In genomic region chr9:86571540-86572135, GRCm38 (mm10) we compare ENCODE assay signal across 8 mouse cellular contexts. TPM values are rescaled to one million over a fixed set of nuclear protein-coding genes. Genes with fewer than 3 reads are reported as not detected.
DNase-seq lines count a peak whose midpoint lies in the region; ATAC-seq lines count a peak whose summit lies in the region.

Gene Pgm3, minus strand, starts transcription at chr9:86571842.
Gene Rwdd2a, plus strand, starts transcription at chr9:86571991.

- ATAC-seq in embryonic facial prominence, embryonic 14.5 days (ENCODE audit: low read depth), result peak; percentile 98
- peak; percentile 98 for ATAC-seq in kidney, embryonic 14.5 days (ENCODE audit: low FRiP score, low TSS enrichment)
- ATAC-seq in limb, embryonic 15.5 days (ENCODE audit: insufficient number of reproducible peaks, low FRiP score, low TSS enrichment, low read depth), result peak; percentile 96

- H3K9me3 ChIP-seq in embryonic facial prominence, embryonic 14.5 days (ENCODE audit: control insufficient read depth, low read length), result no peaks in the 10 kb centered on the region
- H3K9me3 ChIP-seq in kidney, embryonic 14.5 days (ENCODE audit: control insufficient read depth, low read length), result no peaks in the 10 kb centered on the region
- H3K9me3 ChIP-seq in limb, embryonic 15.5 days, result no peaks in the 10 kb centered on the region

- peaks cover 28% of the 10 kb centered on the region for H3K36me3 ChIP-seq in embryonic facial prominence, embryonic 14.5 days (ENCODE audit: control insufficient read depth, insufficient read depth, low read length)
- H3K36me3 ChIP-seq in kidney, embryonic 14.5 days (ENCODE audit: control insufficient read depth, insufficient read depth, low read length), result peaks cover 23% of the 10 kb centered on the region
- peaks cover 26% of the 10 kb centered on the region for H3K36me3 ChIP-seq in limb, embryonic 15.5 days

- peak within 1 kb of the TSS; percentile 99 for H3K4me2 ChIP-seq in embryonic facial prominence, embryonic 14.5 days (ENCODE audit: low read depth, low read length)
- peak within 1 kb of the TSS; percentile 100 for H3K4me2 ChIP-seq in kidney, embryonic 14.5 days (replicated peaks; ENCODE audit: low read depth, low read length)
- H3K4me2 ChIP-seq in limb, embryonic 15.5 days, result peak within 1 kb of the TSS; percentile 99

- peak; percentile 87 for DNase-seq in 3T3-L1 (ENCODE audit: low read depth, low spot score)
- peak; percentile 92 to 96 for DNase-seq in adrenal gland, postnatal 4 days (ENCODE audit: low spot score in 2 of 2)
- peak; percentile 97 for DNase-seq in embryonic facial prominence, embryonic 14.5 days (ENCODE audit: low spot score)
- DNase-seq in heart, adult 9 months (ENCODE audit: low spot score in 2 of 2), result peak; percentile 93 to 94
- peak; percentile 75 to 92 for DNase-seq in monocyte, adult 2 months (ENCODE audit: low read depth in 1 of 2, low spot score in 2 of 2)
- peak; percentile 94 to 95 for DNase-seq in spleen, postnatal 36 days (ENCODE audit: low spot score in 2 of 2)

- no peaks in the 10 kb centered on the region for H3K27me3 ChIP-seq in embryonic facial prominence, embryonic 14.5 days (replicated peaks; ENCODE audit: control insufficient read depth, insufficient read depth, low read length)
- H3K27me3 ChIP-seq in kidney, embryonic 14.5 days (ENCODE audit: control insufficient read depth, insufficient read depth, low read length), result no peaks in the 10 kb centered on the region
- no peaks in the 10 kb centered on the region for H3K27me3 ChIP-seq in limb, embryonic 15.5 days

- under 1% methylated on average over 47 of the region's 59 CpGs for WGBS in embryonic facial prominence, embryonic 14.5 days
- under 1% methylated on average over 59 of the region's 59 CpGs for WGBS in kidney, embryonic 14.5 days
- 0% methylated on average over 57 of the region's 59 CpGs for WGBS in limb, embryonic 15.5 days

- peak within 1 kb of the TSS; percentile 82 for H3K9ac ChIP-seq in embryonic facial prominence, embryonic 14.5 days (ENCODE audit: low read depth, low read length)
- peak within 1 kb of the TSS; percentile 81 for H3K9ac ChIP-seq in kidney, embryonic 14.5 days (ENCODE audit: low read depth, low read length)
- H3K9ac ChIP-seq in limb, embryonic 15.5 days, result peak within 1 kb of the TSS; percentile 63

- H3K27ac ChIP-seq in embryonic facial prominence, embryonic 14.5 days (replicated peaks; ENCODE audit: low read depth, low read length), result peak within 1 kb of the TSS; percentile 79
- peak within 1 kb of the TSS; percentile 62; the same call in 1 of the 2 replicates for H3K27ac ChIP-seq in kidney, embryonic 14.5 days (ENCODE audit: low read depth, low read length)
- peak within 1 kb of the TSS; percentile 81 for H3K27ac ChIP-seq in limb, embryonic 15.5 days

- H3K4me1 ChIP-seq in embryonic facial prominence, embryonic 14.5 days (ENCODE audit: control insufficient read depth, insufficient read depth, low read length), result peaks cover 15% of the 10 kb centered on the region
- H3K4me1 ChIP-seq in kidney, embryonic 14.5 days (ENCODE audit: control insufficient read depth, insufficient read depth, low read length), result peaks cover 8% of the 10 kb centered on the region; the same call in 1 of the 2 replicates
- H3K4me1 ChIP-seq in limb, embryonic 15.5 days, result peaks cover 20% of the 10 kb centered on the region

- peak within 1 kb of the TSS; percentile 81 for H3K4me3 ChIP-seq in embryonic facial prominence, embryonic 14.5 days (ENCODE audit: low read depth, low read length)
- H3K4me3 ChIP-seq in kidney, embryonic 14.5 days (ENCODE audit: low read length), result peak within 1 kb of the TSS; percentile 72
- peak within 1 kb of the TSS; percentile 61 for H3K4me3 ChIP-seq in limb, embryonic 15.5 days

RNA-seq across cellular contexts. Expression of gene Pgm3, which starts in this region (rescaled TPM):
- 10 to 100 TPM; 36.3 to 38.5 TPM for total RNA-seq in adrenal gland, postnatal 4 days (2021)
- 38.9 and 39.5 TPM in 2 replicates for polyA plus RNA-seq in embryonic facial prominence, embryonic 14.5 days (2014; fragmentation: Nextera tagmentation; extraction: Ambion mirVana)
- 27.5 and 37.3 TPM in 2 replicates for polyA plus RNA-seq in kidney, embryonic 14.5 days (2014; fragmentation: Nextera tagmentation; extraction: Ambion mirVana)
- 38.6 and 39.5 TPM in 2 replicates for polyA plus RNA-seq in limb, embryonic 15.5 days (2015; fragmentation: Nextera tagmentation; extraction: Ambion mirVana)

RNA-seq across cellular contexts. Expression of gene Rwdd2a, which starts in this region (rescaled TPM):
- 10 to 100 TPM; 14.2 to 15.1 TPM for total RNA-seq in adrenal gland, postnatal 4 days (2021)
- polyA plus RNA-seq in embryonic facial prominence, embryonic 14.5 days (2014; fragmentation: Nextera tagmentation; extraction: Ambion mirVana), result 3.6 and 4.7 TPM in 2 replicates
- polyA plus RNA-seq in kidney, embryonic 14.5 days (2014; fragmentation: Nextera tagmentation; extraction: Ambion mirVana), result 2.5 and 3.3 TPM in 2 replicates
- 3.2 and 3.4 TPM in 2 replicates for polyA plus RNA-seq in limb, embryonic 15.5 days (2015; fragmentation: Nextera tagmentation; extraction: Ambion mirVana)

Comparison
In these comparisons a context has a peak if more than half of its experiments do, and no peak if none do; other contexts are left out.
1. Peak in every context shown above with its lines: DNase-seq, ATAC-seq, H3K4me3 ChIP-seq and H3K27ac ChIP-seq.